Mouse (Mus musculus) T-helper 1 cell (primary cell): ENCODE measurements at regions not wholly inside any gene's neighbourhood (a gene's known extent, or its start where the extent isn't known, plus 50 kb on each side); places are given as distances from the start of the nearest gene placed in this dataset.

Experiments used
- in situ Hi-C: fragments of 300-600 bp; cut with MboI, MseI; formaldehyde crosslinking; loops from one replicate; pipeline ENCODE4 v1.15.1; 2025; ENCODE audit warnings: high pct_unique_total_duplicates

DNA sequence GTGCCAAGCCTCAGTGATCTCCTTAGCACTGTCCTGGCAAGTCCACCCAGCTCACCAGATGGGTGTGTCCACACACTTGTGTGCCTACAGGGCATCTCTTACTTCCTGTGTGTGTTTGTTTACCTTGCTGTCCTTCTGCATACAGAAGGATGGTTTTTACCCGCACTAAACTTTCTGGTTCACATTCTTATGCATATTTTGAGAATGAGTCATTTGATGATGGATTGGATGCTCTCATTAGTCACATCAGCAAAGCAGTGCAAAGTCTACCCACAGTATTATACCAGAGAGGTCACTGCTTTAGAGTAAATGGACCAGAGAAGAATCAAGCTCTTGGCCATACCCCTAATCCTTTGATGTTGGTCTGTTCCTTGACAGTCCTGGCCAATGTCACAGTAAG is 308.5 kb upstream of the Adamts16 start:
- in situ Hi-C loops, result no loop called here

DNA sequence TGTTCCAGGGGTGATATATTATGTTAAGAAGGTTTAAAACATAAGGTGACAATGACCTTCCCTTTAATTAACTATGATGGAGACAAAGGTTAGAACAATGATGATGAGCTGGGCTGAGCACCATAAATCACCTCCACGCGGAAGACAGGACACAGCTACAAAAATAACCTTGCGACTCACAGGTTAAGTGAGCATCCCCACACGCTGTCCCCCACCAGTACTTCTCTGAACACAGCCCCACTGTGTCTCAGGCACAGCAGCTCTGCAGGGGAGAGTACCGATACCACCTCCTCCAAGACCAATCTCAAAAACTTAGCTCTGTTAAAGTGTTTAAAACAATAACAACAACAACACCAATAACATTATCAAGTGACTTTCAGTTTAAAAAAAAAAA is 307.7 kb upstream of the Adamts16 start:
- in situ Hi-C loops, result no loop called here

DNA sequence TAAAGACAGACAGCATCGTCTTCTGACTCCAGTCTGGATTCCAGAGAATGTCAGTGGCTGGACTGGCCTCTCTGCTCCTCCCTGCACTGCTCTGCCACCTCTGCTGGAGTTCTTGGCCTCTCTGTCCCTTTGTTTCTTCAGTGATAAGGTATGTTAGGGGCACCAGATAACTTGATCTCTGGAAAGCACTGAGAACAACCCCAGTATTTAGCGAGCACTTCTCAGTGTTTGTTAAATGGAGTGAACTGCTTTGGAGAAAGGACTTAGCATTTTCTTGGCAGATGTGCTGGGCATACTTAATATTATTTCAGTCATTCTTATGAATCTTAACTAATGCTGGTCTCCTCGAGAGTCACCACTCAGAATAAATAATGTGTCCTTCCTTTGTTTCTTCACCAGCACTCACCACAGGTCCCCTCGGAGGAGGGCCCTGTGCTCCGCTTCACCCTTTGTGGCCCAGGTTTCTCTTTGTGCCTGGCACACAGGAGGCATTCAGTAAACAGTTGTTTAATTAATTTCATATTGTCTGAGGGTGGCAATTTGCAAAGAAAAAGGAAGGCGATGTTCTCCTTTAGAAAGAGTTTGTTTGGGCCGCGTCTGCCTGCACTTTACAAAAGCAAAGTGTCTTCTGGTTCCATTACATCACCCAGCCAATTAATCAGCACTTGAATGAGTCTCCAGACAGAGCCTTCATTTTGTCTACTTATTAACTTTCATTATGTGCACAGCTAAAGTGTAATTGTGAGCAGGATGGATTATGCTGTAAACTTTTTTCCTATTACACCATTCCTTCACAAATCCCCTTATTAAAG is 307.1 kb upstream of the Adamts16 start:
- in situ Hi-C loops, result no loop called here

DNA sequence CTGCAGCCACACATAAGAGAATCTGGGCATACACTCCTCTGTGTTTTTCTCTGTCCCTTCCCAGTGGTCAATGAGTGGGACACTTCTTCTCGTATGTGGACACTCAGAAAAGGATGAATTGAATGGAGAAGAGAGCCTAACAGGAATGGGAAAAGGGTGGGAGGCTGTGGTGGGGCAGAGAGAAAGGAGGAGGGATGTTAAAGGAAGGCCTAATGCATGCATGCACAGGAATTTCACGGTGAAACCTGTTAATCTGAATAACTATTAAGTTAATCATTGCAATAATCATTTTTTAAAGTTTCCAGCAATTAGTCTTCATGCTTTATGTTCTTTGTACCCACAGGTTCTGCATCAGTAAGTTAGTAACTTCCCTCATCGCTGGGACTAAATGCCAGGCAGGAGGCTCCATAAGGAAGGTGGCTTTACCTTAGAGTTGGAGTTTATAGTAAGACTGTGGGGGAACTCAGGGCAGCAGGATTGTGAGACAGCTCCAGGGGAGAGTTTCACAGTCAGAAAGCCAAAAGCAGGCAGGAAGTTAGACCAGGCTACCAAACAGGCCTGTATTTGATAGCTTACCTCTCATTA is 305.3 kb upstream of the Adamts16 start:
- in situ Hi-C loops, result no loop called here

DNA sequence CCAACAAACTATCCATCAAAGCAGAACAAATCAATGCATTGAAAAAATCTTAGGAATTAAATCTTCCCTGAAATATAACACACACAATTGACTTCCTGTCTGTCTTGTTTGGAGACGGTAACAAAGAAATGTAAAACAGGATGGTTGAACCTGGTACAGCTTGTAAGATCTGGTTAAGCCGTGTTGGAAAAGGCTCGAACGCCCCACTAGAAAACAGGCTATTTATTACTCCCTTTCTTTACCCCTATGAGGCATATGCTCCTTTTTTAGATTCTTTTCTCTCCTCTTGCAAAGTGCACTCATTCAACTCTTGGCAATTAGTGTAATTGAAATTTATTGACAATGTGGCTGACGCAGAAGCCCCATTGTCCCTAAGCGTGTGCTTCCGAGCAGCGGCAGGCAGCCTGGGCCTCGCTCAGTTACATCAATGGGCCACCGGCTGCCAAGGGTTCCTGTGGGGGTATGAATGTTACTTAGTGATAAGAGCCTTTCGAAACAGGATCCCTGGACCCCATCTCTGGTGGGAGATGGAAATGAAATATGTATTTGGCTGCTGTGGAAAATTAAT is 297.2 kb upstream of the Adamts16 start:
- in situ Hi-C loops, result no loop called here

DNA sequence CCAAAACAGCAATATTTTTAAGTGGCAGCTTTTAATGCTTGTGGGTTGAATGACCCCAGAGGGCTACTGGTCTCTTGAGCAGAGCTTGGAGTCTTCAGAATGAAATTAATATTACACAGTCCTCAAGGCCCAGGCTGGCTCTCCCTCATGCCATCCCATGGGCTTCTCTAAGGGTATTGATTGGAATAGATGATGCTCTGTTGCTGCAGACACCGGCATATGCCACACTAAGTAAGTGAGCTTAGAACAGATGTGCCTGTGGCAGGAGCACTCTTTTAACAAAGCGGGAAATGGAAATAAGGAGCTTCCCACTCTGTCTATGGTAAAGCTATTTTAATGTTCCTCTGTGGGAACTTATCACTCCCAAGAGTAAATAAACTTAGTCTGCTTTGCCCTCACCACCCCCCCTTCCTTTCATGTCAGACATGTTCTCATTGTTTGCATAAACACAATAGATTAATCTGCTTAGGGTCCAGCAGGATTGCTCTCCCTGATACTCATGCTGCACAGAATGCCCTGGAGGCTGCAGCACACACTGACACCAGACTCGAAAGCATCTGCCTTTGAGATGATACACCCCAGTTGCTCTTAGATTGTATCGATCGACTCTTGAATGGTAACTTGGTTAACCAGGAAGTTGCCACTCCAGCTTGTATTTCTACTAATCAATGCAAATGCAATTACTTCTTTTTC is 294.5 kb upstream of the Adamts16 start:
- in situ Hi-C loops, result no loop called here

DNA sequence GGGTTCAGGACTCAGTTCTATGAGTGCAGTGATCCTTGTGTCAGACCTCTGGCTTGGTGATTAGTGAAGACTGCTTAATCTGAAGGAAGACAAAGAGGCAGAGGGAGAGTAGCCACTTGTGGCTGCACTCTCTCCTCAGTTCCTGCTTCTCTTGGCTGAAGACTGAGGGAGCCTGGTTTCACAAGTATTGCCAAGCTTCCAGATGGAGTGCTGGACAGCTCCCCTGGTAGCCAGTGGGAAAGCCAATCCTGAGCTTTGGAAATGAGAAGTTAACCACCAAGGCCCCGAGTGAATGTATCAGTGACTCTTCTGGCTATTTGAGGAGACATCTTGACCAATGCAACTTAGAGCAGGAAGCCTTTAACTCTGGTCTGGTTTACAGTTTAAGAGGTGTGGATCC is 279.9 kb upstream of the Adamts16 start:
- in situ Hi-C loops, result no loop called here

DNA sequence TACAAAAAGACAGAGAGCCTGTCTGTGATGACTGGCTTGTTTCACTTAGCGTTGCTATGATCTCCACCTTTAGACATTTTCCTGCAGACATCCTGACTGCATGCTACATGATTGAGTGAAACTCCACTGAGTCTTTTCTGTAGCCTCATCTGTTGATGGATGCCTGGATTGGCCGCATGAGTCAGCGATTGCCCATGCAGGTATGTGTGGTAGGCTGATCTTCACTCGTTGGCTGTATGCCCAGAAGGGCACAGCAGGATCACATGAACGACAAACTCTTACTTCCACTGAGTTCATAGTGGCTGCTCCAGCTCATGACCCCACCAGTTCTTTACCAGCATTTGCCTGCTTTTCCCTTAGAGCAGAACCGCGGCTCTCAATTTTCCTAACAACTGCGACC is 266.6 kb upstream of the Adamts16 start:
- in situ Hi-C loops, result no loop called here

DNA sequence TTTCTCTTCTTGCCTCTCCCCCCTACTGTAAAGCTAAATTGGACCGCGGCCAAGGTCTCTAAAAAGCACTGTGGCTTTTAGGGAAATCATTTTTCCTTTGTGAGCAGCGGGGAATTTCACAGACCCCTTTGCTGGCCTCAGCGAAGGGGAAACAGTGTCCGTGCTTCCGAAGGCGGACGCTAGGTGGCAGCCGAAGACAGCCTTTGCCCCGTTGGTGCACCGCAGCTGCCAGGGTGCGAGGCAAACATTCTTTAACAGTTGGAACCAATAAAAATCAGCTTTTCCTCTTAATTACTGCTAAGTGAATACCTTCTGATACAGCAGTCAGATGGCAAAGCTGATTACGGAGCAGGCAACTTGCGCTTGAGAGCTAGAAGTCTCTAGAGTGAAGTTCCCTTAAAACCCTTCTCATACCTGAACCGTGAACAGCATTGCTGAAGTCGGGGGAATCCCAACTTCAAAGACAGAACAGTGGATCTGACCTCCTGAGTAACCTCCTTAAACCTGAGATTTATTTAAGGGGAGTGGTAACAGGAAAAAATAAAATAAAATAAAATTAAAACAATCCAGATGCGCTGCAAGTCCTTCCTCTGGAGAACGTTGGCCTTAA is 263.7 kb upstream of the Adamts16 start:
- in situ Hi-C loops, result no loop called here

DNA sequence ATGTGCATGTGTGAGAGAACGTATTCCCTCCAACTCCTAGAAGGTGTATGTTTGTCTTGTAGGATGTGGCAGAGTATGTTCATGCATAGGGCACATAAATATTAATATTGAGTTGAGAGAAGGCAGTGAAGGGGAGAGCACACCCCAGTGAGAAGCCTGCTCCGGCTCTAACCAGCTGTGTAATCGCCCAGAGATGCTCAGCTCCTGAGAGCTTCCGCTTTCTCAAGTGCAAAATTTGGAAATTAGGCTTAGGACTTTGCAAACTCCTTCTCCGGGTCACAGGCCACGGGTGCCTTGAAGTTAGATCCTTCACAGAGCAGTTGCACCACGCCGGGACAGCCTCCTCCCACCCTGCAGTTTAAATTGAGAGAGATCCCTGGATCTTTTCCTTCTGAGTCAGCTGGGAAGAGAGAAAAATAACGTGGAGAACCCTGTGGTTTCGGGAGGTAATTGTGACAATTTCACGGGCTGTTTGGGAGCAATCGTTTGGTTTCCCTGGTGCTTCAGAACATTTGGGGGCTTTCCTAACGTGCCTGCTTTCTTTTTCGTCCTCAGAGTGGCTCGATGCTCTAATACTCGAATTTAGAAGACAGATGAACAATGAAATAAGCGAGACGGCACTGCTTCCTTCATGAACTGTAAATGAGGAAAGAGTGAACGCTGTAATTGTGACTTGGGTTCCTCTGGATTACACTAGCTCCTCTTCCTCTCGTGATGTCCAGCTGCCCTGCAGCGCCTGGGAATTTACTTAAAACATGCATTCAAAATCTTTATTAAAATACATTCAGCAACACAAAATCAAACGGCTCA is 263.0 kb upstream of the Adamts16 start:
- in situ Hi-C loops, result no loop called here

DNA sequence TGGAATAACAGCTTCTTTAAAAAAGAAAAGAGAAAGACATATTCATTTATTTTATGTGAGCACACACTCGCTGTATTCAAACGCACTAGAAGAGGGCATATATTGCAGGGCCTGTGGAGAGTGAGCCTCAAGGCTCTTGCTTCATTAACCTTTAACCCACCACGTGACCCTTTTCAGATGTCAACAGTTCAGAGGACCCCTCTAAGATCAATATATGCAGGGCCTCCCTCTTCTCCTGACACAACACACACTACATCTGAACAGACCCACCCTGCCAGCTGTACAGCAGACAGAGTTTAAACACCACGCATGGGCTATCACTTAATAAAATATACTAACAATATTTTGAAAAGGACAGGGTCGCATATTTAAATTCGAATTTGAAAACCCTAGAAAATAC is 242.7 kb upstream of the Adamts16 start:
- in situ Hi-C loops, result no loop called here

DNA sequence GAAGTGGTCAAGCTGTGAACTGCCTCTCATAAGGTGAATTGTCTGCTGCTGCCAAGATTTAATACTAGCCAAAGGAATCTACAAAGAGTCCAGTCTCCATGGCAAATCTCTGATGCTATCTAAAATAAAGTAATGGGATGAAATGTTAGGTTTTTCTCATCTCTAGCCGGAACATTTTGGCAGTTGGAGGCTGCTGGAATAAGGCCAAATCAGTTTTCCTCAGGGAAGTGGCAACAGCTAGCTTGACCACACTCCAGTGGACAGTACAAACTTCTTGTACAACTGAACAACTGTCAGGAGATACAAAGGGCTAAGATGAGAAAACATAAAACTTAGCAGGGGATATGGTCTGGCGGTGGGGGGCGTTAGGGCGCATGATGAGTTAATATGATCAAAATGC is 234.3 kb upstream of the Adamts16 start:
- in situ Hi-C loops, result no loop called here

DNA sequence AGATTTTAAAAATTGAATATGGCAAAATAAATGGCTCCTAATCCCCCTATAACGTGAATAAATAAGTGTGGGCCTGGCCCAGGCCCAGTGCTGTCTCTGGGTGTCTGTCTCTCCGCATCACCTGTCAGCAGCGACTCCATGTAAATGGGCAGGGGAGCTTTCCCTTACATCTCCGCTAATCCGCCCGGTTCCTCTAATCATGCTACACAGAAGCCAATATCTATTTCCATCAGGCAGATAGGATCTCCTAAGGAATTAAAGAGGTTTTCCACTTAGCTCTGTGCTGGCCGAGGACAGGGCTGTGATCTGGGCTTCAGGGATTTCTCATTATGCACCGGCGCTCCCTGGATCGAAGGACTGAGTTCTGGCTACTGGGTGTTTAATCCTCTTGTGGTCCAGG is 232.4 kb upstream of the Adamts16 start:
- in situ Hi-C loops, result no loop called here

DNA sequence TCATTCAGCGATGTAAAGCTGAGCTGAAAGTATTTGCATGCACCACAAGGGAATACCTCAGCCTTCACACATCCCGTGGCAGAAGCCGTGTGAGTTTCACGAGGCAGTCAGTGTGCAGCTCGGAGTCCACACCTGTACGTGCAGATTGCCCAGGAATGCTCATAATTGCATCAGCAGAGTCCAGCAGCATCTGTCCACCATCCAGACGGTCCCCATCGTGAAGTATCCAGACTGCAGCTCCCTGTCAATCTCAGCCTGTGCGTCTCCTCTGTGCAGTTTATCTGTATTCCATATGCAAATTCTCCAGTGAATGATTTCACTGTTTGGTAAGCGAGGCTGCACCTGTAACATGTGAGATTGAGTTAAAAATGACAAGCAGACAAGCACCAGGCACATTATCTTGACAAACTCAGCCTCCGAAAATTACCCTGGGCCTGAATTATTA is 227.2 kb upstream of the Adamts16 start:
- in situ Hi-C loops, result no loop called here

DNA sequence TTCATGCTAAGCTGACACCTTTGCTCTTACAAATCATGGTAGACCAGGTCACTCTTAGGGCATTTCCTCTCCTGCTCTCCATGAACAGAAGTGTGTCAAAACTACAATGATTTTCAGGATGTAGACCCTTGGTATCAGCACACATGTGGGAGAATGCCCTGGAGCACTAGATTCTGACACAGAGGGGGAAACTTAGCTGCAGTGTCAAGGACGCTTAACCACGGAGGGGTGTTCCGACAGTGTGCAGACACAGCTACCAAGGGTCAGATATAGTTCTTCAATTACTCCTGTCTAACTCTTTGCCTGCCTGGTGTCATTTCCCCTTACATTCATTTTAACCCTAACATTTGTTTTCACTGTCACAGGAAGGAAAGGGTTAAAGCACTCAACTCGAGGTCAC is 226.4 kb upstream of the Adamts16 start:
- in situ Hi-C loops, result no loop called here

DNA sequence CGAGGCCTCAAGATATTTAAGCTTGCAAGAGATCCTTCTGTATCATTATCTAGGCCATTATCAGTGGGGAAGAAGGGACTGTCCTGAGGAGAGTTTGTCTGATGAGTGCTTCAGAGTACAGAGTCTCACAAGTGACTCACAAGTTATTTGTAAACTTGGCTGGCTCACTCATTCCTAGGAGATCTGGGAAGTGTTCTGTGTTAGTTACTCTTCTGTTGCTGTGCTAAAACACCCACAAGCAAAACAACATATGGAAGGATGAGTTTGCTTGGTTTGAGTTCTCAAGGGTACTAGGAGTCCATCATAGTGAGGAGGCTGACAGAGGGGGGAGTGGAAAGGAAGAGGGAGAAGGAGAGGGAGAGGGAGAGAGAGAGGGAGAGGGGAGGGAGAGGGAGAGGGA is 224.0 kb upstream of the Adamts16 start:
- in situ Hi-C loops, result no loop called here

DNA sequence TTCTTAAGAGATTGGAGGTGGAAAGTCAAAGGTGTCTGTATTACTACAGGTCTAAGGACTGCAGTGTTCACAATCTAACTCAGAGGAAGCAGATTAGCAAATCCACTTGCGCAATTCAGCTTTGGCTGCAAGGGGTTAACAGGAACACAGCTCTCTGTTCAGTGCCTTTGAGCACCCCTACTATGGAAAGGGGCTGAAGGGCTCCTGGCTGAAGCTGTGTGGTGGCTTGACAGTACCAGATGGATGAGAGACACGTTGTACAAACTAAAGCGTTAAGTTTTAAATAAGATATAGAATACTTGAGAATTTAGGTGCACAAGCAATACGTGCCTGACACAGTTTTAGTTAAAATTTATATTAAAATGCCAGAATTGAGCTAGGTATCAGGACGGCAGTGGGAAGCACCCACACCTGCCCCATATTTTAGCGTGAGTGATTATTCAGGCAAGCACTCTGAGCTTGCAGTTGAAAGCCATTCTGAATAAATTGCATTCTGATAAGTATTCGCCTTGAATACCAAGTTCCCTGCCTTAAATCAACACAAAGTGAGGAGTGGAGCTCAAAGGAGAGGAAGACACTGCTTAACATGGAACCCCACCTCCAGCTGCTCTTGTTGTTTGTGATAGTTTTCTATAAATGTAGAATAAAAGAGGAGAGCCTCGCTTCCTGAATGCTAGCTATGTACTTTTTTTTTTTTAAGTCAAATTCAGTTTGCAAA is 223.1 kb upstream of the Adamts16 start:
- in situ Hi-C loops, result no loop called here

DNA sequence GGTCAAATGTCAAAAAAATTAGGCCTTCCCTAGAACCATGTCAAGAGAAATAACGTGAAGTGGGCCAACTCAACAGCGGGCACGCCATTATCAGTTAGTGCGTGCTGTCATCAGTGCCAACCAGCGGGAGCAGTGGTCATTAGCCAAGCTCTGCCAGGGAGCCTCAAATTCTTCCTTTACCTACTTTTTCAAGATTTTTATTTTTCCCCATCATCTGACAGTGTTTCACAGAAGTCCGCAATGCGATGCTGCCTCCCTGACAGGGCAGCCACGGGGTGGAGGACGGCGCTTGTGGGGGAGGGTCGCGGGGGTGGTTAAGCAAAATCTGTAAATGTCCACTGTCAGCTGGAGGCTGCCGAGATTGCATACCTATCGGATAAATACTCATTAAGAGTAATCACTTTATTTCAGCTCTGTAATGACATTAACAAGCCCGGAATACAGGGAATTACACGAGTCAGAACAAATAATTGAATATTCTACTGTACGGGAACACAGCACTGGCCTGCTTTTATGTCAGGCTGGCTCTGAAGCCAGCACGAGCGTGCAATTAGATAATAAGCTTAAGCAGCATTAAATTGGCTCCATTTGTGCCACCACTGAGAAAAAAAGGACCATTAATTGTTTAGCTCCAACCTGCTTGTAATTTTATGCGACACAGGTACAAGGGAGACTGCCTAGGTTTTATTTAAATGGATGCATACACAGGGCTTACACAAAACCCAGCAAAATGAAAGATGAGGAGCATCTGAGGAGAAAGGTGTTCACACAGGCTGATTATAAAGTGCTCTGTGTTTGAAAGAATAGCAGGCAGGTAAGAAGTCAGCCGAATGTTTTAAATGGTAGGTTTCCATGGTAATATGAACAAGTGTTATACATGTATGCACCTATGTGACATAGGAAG is 212.0 kb upstream of the Adamts16 start:
- in situ Hi-C loops, result no loop called here

DNA sequence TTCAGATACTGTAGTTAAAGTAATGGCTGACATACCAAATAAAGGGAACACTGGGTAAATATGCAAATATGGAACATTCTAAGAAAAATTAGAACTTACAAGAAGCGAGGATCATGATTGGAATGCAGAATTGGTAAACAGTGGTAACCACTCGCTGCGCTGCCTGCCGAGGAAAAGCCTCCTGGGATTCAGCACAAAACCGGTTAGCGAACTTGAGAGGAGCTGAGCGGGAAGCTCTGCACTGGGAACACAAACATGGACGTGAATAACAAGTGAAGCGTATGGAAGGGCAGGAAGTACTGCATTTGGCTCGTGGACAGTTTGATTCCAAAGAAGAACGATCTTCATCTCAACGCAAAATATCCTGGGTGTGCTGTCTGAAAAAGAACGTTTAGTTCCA is 209.0 kb upstream of the Adamts16 start:
- in situ Hi-C loops, result no loop called here

DNA sequence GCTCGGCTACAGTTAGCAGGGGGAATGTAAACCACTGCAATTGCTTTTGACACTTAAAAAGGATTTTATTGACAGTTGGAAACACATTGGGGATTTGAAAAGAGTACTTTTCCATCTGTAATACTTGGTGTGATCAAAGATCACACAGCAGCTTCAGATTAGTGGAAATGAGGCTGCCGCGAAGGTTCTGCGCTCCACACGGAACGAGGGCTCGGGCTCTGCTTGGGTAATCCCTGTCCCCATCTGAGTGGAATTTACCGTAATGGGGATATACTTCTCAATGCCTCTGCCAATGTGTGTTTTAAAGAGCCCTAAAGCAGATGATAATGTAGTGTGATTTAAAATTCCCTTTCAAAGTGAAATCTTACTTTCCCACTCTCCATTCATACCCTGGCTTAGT is 194.4 kb upstream of the Adamts16 start:
- in situ Hi-C loops, result no loop called here
